Mouse (Mus musculus) urinary bladder, postnatal 25 days (tissue): ENCODE measurements around the gene Avil.

Source experiments
- DNase-seq: peaks from one replicate; pipeline ENCODE4 v3.0.0; 2022; ENCODE audit warnings: low spot score

Avil gene

DNA sequence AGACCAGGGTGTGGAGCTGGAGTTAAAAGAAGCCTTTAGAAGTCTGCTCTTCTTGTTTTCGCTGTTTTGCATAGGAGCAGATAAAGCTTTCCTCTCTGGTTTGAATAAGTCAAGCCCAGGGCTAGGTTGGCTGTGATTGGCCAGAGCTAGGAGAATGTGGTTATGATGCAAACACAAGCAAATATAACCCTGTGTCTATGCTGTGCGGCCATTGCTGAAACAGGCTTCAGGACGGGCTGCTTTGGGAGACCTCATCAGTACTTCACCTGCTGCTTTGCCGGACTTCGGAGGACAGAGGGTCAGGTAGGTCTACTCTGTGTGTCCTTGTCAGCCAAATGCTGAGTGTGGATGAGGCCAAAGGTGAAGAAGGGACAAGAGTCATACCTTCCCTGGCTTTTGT is at the start of gene Avil:
Avil (plus strand) TSS at position 181 of the 400 bp plus-strand sequence.
- DNase-seq: no peak

DNA sequence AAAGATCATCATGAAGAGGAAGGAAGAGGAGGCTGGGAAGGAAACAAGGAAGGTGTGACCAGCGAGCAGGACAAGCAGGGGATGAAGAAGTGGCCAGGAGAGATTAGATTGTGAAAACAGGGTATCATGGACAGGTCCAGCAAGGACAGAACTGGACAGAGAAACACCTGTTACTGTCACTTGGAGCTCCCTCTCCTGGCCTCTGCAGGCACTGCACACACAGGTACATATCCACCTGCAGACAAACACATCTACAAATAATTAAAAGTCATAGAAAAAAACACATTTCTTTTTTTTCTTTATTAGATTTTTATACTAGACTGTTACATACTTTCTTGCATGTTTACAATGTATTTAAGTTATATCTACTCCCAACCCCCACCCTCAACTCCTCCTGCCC is 48.1 kb upstream of the Avil start:
- DNase-seq: no peak

DNA sequence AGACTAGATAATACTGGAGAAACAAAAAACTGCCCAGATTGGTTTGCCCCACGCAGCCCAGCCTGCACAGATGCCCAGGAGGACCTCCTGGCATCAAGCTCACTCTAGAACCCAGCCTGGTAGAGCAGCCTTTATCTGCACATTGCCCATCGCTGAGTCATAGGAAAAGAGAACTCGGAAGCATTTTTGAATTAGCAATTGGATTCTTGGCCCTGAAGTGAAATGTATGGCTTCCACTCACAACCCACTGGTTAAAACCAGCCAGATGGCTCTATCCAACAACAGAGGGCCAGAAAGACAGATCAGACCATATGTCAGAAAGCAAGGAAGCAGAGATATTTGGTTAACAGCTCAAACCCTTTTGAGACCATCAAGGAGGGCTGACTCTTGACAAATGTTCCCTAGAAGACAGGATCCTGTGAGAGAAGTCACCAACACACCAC is 47.5 kb upstream of the Avil start:
- DNase-seq: no peak

DNA sequence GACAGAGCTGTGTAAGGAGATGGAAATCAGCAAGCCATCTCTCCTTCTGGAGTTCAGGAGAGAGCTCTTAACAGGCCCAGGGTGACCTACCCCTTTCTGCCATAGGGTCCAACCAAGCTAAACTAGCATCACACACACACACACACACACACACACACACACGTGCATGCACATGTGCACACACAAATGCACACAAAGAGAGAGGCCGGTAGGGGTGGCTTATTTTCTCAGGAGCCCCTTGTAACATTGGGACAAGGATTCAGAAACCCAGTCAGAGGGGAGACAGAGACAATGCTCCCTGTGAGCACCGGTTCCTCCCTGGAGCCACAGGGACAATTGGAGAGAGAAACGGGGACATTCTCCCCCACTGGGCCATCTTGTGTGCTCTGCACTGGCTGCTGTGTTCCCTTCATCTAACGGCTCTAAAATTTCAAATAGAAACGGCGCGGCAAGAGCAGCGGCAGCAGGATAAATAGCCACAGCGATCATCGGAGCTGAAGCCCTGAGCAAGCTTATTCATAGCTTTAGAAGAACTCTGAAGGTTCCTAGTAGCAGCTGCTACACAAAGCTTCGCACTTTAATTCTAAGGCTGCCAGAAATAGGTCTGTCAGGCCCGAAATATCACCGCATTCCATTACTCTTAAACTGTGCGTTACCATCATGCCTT is 43.7 kb upstream of the Avil start:
- DNase-seq: no peak

DNA sequence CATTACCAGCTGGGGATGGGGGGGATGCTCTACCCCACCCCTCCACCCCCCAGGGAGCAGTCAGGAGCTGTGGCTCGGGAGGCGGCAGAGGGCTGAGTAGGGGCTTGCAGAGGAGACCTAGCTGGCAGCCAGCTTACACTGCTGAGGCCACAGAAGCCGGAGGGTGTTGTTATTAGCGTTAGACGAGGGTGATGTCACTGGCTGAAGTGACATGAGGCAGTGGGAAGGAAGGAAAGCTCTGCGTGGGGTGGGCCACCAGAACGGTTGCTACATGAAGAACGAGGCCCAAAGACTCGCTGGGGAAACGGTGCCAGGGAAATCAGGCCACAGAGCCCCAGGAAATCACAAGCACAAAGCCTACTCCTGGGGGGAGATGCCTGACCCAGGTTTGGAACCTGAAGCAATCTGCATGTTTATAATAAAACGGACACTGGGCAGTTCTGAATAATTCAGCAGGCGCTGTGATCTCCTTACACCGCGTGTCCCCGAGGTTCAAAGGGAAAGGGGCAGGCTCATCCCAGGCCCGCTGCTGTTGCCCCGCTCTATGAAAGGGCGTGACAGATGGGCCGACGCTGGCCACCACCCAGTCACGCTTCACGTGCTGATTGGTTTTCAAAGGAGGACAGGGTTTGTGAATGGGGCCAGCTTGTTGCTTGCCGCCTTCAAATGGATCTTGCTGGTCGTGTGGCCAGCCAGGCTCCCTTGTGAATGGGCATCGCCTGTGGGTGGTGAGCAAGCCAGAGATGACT is 43.0 kb upstream of the Avil start:
- peak; percentile 37 for DNase-seq

DNA sequence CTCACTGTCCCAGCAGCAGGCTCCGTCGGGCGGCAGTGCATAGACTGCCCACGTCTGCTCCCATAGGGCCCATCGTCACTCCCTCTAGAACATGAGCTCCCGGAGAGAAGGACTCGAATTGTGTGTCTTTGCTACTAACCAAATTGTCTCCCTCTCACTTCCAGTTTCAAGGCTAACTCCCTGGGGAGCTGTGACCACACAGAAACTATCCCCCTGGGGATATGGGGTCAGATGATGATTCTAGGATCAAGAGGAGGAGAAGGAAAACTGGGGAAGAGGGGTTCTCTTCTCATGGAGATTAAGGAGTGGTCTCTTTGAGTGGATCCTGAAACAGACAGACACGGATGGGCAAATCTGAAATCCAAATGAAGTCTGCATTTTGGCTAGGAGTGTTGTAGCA is 40.0 kb upstream of the Avil start:
- no peak for DNase-seq

GRCm38 (mm10) chr10:126961757-126962156 is 38.8 kb upstream of the Avil start:
- DNase-seq: peak; percentile 42

DNA sequence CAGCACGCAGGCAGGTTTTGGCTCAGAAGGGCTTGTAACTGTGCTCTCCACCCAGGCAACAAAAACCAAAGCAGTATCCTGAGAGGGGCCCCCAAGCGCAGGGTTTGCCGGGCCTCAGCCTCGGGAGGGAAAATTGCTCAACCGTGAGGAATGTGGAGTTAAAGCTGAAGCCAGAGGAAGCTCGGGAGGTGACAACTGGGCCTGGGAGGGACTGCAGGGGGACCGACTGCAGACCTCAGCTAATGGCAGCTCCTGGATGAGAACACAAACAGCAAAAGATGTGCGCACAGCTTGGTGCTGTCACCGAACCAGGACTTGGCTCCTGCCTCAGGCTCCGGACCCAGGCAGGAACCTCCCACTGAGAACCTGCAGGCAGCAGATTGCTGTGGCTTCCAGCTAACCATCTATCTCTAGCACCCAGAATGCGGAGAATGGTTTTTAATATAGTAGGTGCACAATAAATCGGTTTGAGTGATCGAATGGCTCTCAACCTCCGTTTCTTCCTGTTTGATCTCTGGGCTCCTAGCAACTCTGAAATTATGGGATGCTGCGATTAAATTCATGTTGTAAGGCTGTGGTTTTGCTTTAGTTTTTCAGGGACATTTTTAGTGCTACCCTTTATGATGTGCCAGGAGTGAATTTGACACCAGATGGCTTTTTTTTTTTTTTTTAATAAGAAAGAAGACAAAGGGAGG is 38.1 kb upstream of the Avil start:
- DNase-seq: peak; percentile 48

GRCm38 (mm10) chr10:126962966-126963330 is 37.6 kb upstream of the Avil start:
- no peak for DNase-seq

- DNase-seq: no peak
Measured at GRCm38 (mm10) chr10:126963821-126964220, 36.7 kb upstream of the Avil start.

- no peak for DNase-seq
Measured at GRCm38 (mm10) chr10:126971363-126972050, 29.0 kb upstream of the Avil start.

DNA sequence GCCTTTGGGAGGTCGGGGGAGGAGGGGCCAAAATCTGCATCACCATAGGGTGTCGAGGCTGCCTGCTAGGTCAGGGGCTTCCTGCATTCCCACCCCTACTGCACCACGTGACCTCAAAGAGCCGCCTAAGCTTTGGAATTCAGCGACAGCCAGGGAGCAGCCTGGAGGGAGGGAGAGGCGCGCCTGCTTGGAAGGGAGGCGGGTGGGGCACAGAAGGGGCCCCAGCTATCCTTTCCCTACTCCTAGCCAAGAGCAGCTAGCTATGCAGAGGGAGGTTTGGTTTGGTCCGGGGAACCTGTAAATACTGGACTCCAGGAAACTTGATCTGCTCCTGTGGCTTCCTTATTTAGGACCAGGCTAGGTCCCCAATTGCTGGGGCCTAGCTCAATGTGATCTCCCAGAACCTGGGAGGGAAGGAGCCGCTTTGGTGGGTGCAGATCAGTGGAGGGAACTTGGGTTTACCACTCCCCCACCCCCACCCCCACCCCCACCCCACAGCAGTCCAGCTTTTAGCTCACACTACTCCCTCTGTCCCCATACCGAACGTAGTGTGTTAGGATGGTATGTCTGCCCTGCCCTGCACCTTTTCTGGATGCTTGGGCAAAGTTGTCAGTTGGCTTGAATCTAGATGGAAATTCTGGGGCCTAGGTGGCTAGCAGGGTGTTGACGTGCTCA is 28.3 kb upstream of the Avil start:
- DNase-seq: no peak

GRCm38 (mm10) chr10:126972988-126973387 is 27.5 kb upstream of the Avil start:
- DNase-seq: no peak

- DNase-seq: no peak
Measured at GRCm38 (mm10) chr10:126975706-126976105, 24.8 kb upstream of the Avil start.

- DNase-seq: no peak
Measured at GRCm38 (mm10) chr10:126977076-126977475, 23.4 kb upstream of the Avil start.

DNA sequence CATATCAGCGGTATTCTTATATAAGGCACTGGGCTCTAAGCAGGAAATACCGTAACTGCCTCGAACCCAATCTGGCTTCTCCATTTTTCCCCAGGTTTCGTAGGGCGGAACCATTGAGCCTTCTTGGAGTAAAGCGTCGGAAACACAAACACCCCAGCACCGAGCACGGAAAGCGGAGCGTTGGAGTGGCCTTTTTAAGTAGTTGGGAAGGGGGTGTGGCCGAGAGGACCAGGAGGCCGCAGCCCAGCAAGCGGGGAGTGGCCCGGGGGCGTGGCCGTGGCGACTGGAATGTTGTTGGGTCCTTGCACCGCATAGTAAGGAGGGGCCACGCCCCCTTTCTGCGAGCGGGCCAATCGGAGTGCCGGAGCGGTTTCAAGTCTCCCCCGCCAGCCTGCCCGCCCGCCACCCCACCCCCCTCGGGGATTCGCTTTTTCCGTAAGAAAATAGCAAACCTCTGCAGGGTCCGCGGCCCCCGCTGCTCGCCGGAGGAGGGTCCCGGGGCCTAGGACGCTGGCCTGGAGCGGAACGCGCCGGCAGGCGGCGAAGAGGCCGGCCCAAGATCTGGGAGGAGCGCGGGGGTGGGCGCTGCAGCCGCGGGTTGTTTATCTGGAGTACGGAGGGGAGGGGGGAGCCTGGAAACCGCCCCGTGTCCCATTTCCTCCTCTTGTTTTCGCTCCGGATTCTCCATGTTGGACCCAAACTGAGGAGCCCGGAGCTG is 22.1 kb upstream of the Avil start, which contains the start of gene Ctdsp2:
Ctdsp2 (plus strand) TSS at position 441 of the 718 bp plus-strand sequence.
- peak; percentile 99 for DNase-seq

DNA sequence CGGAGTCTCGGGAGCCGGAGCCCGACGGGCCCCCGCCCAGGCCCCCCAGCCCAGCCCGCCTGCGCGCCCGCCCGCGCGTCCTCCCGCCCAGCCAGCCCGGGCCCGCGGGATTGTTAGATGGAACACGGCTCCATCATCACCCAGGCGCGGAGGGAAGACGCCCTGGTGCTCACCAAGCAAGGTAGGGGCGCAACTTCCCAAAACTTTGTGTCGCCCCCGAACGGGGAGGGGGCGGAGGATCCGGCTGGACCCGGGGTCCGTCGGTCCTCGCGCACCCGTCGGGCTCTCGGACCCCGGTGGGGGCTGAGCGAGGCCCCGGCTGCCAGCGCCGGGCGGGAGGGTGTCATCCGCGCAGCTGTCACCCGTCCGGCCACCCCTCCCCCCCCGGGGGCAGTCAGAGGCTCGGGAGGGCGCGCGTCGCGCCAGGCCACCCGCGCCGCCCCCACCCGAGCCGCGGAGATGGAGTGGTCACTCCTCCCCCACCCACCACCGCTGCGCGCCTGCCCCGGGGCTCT is 21.3 kb upstream of the Avil start:
- peak; percentile 63 for DNase-seq

GRCm38 (mm10) chr10:126979636-126980151 is 20.8 kb upstream of the Avil start:
- DNase-seq: no peak

DNA sequence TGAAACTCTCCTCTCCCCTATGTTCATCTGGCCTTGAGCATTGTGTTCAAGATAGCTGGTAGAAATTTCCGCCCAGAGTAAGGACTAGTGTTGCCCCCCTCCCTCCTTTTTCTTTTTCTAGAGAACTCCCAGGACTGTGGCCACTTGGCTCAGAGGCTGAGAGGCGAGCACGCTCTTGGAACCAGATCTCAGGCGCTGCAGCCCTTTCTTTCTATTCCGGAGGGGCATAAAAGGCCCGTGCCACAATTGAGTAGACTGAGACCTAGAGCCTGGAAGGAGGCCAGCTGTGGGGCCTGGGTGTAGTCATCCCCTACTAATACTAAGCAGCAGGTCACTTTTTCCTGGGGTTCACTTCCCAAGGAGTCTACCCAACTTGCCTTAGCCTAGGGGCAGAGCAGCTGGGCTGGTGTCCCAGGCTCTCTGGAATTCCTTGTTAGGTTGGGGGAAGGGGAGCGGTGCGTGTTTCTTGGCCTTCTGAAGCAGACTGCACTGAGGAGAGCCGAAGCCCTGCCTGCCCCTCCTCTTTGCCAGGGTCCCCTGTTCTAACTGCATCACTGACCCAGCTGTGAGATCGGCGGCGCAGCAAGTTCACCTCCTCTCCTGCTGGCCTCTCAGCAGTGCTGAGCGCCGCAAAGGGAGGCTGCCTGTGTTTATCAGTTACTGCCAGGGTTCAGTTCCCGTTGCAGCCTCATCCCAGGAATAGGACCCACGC is 20.1 kb upstream of the Avil start:
- no peak for DNase-seq

GRCm38 (mm10) chr10:126980933-126981530 is 19.5 kb upstream of the Avil start:
- DNase-seq: no peak
